Mouse (Mus musculus) yolk sac, embryonic 10.5 days (tissue): ENCODE measurements around the gene Gjc3.

ENCODE experiments used
- DNase-seq: peaks from one replicate; pipeline ENCODE4 v3.0.0-alpha.2; 2017; ENCODE audit warnings: low spot score

Gene Gjc3

DNA sequence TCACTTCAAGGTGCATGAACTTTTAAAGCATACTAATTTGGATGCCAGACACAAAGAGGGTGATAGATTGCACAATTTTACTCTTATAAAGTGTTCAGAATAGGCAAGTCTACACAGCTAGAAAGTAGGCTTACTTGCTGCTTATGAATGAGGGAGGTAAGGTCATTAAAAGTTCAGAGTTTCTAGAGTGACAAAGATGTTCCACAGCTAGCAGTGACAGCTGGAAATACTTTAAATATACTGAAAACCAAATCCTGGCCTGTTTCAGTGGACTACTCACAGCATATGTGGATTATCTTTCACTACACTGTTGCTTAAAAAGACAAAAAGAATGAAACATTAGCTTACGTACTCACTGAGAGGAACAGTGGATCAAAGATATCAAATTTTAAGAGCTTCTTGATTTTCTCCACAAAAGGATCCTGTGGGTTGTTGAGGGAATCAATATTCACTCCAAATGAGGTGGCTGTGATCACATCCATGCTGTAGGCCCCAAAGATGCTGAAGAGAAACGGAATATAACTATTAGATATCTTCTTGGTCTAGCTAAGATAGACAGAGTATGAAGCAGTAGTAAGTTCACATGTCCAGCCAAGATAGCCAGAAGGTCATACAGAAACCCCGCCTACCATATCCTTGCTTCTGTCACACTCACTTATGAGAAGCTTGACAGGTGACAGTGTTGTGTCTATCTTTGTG is 53.2 kb downstream of the Gjc3 start:
- no peak for DNase-seq
